Mouse (Mus musculus): Measurements from ENCODE around the gene Bpifc.

The Bpifc gene

GRCm38 (mm10) chr10:86011172-86011571, 523 bp downstream of the Bpifc start:
- in situ Hi-C loops (cut with MseI, MboI), result no loop called here

- in situ Hi-C loops (cut with MseI, MboI), result no loop called here
These were observed 1.1 kb downstream of the Bpifc start for GRCm38 (mm10) chr10:86010636-86011035.

- in situ Hi-C loops (cut with MseI, MboI), result no loop called here
These were observed 2.0 kb downstream of the Bpifc start for GRCm38 (mm10) chr10:86009688-86010087.

- in situ Hi-C loops (cut with MseI, MboI), result no loop called here
These were observed 5.2 kb downstream of the Bpifc start for GRCm38 (mm10) chr10:86006455-86006854.

- in situ Hi-C loops (cut with MseI, MboI), result no loop called here
These were observed 11.2 kb downstream of the Bpifc start for GRCm38 (mm10) chr10:86000447-86000846.

GRCm38 (mm10) chr10:85994543-85995104, 17.1 kb downstream of the Bpifc start:
- in situ Hi-C loops (cut with MseI, MboI), result no loop called here

GRCm38 (mm10) chr10:85993836-85994235, 17.9 kb downstream of the Bpifc start:
- in situ Hi-C loops (cut with MseI, MboI), result no loop called here

- in situ Hi-C loops (cut with MseI, MboI), result no loop called here
These were observed 19.3 kb downstream of the Bpifc start for GRCm38 (mm10) chr10:85992412-85992811.

- in situ Hi-C loops (cut with MseI, MboI), result no loop called here
These were observed 22.1 kb downstream of the Bpifc start for GRCm38 (mm10) chr10:85989412-85990115.

- in situ Hi-C loops (cut with MseI, MboI), result loop anchor here (10.0 to 25.0 kb wide), 2 partner anchors 489 to 492 kb away; no protein-coding TSS in a partner anchor
These were observed 38.8 kb downstream of the Bpifc start for GRCm38 (mm10) chr10:85972915-85973314.

GRCm38 (mm10) chr10:85971826-85972225, 39.9 kb downstream of the Bpifc start:
- in situ Hi-C loops (cut with MseI, MboI), result loop anchor here (10.0 to 25.0 kb wide), 2 partner anchors 490 to 493 kb away; no protein-coding TSS in a partner anchor

- in situ Hi-C loops (cut with MseI, MboI), result loop anchor here (10.0 to 25.0 kb wide), 3 partner anchors 325 to 495 kb away; no protein-coding TSS in a partner anchor
These were observed 41.6 kb downstream of the Bpifc start for GRCm38 (mm10) chr10:85969894-85970620.

GRCm38 (mm10) chr10:85968731-85969130, 43.0 kb downstream of the Bpifc start:
- in situ Hi-C loops (cut with MseI, MboI), result loop anchor here (10.0 to 25.0 kb wide), 2 partner anchors 326 to 494 kb away; no protein-coding TSS in a partner anchor

- in situ Hi-C loops (cut with MseI, MboI), result loop anchor here (10.0 to 25.0 kb wide), 2 partner anchors 327 to 494 kb away; no protein-coding TSS in a partner anchor
These were observed 43.5 kb downstream of the Bpifc start for GRCm38 (mm10) chr10:85968157-85968634.

- in situ Hi-C loops (cut with MseI, MboI), result loop anchor here (10.0 to 25.0 kb wide), 2 partner anchors 327 to 495 kb away; no protein-coding TSS in a partner anchor
These were observed 44.1 kb downstream of the Bpifc start for GRCm38 (mm10) chr10:85967411-85968156.

GRCm38 (mm10) chr10:85966476-85966875, 45.2 kb downstream of the Bpifc start:
- in situ Hi-C loops (cut with MseI, MboI), result loop anchor here (10.0 to 25.0 kb wide), 2 partner anchors 328 to 496 kb away; no protein-coding TSS in a partner anchor

- in situ Hi-C loops (cut with MseI, MboI), result loop anchor here (10.0 to 25.0 kb wide), 2 partner anchors 330 to 498 kb away; no protein-coding TSS in a partner anchor
These were observed 47.4 kb downstream of the Bpifc start for GRCm38 (mm10) chr10:85964316-85964715.

GRCm38 (mm10) chr10:85962897-85963296, 48.8 kb downstream of the Bpifc start:
- in situ Hi-C loops (cut with MseI, MboI), result loop anchor here (10.0 to 25.0 kb wide), 2 partner anchors 332 to 499 kb away; no protein-coding TSS in a partner anchor

GRCm38 (mm10) chr10:85957464-85957950, 54.2 kb downstream of the Bpifc start, which contains the start of gene Rtcb:
Gene Rtcb, minus strand, starts transcription at chr10:85957823.
- in situ Hi-C loops (cut with MseI, MboI), result loop anchor here in 1 of 2 experiments (25.0 kb wide), 1 partner anchor 505 kb away; no protein-coding TSS in a partner anchor

GRCm38 (mm10) chr10:85956871-85957419, 54.8 kb downstream of the Bpifc start:
- in situ Hi-C loops (cut with MseI, MboI), result loop anchor here in 1 of 2 experiments (25.0 kb wide), 1 partner anchor 505 kb away; no protein-coding TSS in a partner anchor
